Mouse (Mus musculus) C2C12 (cell line): ENCODE measurements at regions not wholly inside any gene's neighbourhood (a gene's known extent, or its start where the extent isn't known, plus 50 kb on each side); places are given as distances from the start of the nearest gene placed in this dataset.

ENCODE experiments used
- CTCF ChIP-seq: IDR thresholded peaks from one replicate; pipeline ENCODE4 v1.5.1; 2011; ENCODE audit not compliant: control insufficient read depth, insufficient read depth, insufficient read length
- USF1 ChIP-seq: IDR thresholded peaks from one replicate; pipeline ENCODE4 v1.6.1; 2011; ENCODE audit warnings: low read depth, mild to moderate bottlenecking, control low read depth, moderate library complexity

DNA sequence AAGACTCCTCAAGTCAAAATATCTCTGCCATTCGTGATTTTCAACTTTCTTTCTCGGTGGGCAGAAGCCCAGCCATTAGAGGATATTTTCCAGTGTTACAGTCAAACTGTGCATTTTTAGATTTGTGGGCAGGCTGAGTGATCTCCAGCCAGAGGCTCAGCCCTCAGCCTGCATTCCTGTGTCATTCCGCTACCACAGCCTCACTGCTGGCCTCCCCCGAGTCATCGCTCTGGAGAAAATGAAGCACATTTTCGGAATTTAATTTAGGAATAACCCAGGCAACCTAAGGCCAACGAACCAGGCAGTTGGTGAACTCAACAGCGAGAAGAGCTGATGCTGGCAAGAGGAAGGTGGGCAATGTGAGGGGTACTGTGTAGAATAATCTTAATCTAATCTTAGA lies 80.9 kb upstream of the Nudt7 start:
- TF ChIP-seq CTCF: no peak
- no peak for TF ChIP-seq USF1
